Mouse (Mus musculus) small intestine, adult 2 months (tissue): ENCODE results near the gene Atp8b3. TPM values are rescaled to one million over a fixed set of nuclear protein-coding genes. Genes with fewer than 3 reads are reported as not detected.
A peak's percentile ranks its signal among the peaks of the same experiment; 100 is the strongest.

Experiments used
- H3K27ac ChIP-seq: fragments of 200-500 bp; 2 replicates; pipeline ENCODE4 v1.5.1; 2012; ENCODE audit warnings: low read depth, low read length, control low read depth, inconsistent platforms; ENCODE audit not compliant: insufficient read depth
- H3K27me3 ChIP-seq: fragments of 200-500 bp; 2 replicates; pipeline ENCODE4 v1.6.1; 2012; ENCODE audit warnings: mild to moderate bottlenecking, moderate library complexity, low read length, inconsistent platforms; ENCODE audit not compliant: control insufficient read depth, insufficient read depth
- H3K36me3 ChIP-seq: fragments of 200-500 bp; 2 replicates; pipeline ENCODE4 v1.6.1; 2012; ENCODE audit warnings: mild to moderate bottlenecking, low read length, control low read depth, inconsistent platforms; ENCODE audit not compliant: control insufficient read depth, insufficient read depth
- H3K4me1 ChIP-seq: fragments of 200-500 bp; 2 replicates; pipeline ENCODE4 v1.6.1; 2012; ENCODE audit warnings: low read length, inconsistent platforms, mixed read lengths; ENCODE audit not compliant: control insufficient read depth, insufficient read depth, insufficient read length
- H3K4me3 ChIP-seq: fragments of 200-500 bp; 2 replicates; pipeline ENCODE4 v1.5.1; 2012; ENCODE audit warnings: low read depth, mild to moderate bottlenecking, control low read depth, inconsistent platforms, low read length, moderate library complexity
- CTCF ChIP-seq: fragments of 200-500 bp; IDR thresholded peaks from 2 replicates; pipeline ENCODE4 v1.5.1; 2012; ENCODE audit warnings: low read depth, mild to moderate bottlenecking, control low read depth, inconsistent platforms, low read length, moderate library complexity, mixed read lengths; ENCODE audit not compliant: insufficient replicate concordance, insufficient read length; ENCODE audit errors: extremely low read depth
- POLR2A ChIP-seq: fragments of 200-500 bp; IDR thresholded peaks from 2 replicates; pipeline ENCODE4 v1.6.1; 2012; ENCODE audit warnings: low read depth, mild to moderate bottlenecking, control low read depth, inconsistent platforms, low read length, moderate library complexity
- WGBS: fragments of 180-500 bp; shearing (Covaris S2); methylation state at CpG from one replicate; pipeline ENCODE4 v1.1.7; 2018; 5-methylcytosine and 5-hydroxymethylcytosine counted together
- polyA plus RNA-seq: library from polyadenylated mRNA; depleted of rRNA; stranded (reverse); fragments of >200 nt; gene quantifications from 2 replicates; pipeline ENCODE4 v1.2.3, GENCODE M21; 2012

The Atp8b3 gene
- polyA plus RNA-seq, 1 experiment: not detected

DNA sequence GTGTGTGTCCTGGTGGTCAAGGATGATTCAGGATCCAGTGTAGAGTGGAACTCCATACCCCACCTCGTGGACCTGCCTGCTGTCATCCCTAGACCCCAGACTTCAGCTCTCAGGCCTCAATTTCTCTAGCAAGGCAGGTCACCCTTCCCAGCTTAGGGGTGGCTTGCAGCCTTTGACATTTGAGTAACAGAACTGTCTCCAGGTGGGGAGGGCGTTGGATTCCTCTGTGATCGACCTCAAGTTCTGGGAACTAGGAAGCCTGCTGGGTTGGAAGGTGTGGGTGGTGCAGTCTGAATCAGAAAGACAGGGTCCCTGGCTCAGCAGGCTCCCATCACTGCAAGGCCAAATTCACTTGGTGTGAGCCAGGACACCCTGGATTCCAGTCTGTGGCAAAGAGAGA is 36.0 kb upstream of the Atp8b3 start:
- TF ChIP-seq CTCF (no peak), POLR2A (no peak)
- Histone ChIP-seq H3K27ac (no peak overlapping the region), H3K36me3 (no peaks in the 10 kb centered on the region), H3K4me1 (peaks cover 32% of the 10 kb centered on the region), H3K4me3 (no peak overlapping the region), H3K27me3 (no peaks in the 10 kb centered on the region)
- 75% methylated on average over 3 of the region's 3 CpGs for WGBS

DNA sequence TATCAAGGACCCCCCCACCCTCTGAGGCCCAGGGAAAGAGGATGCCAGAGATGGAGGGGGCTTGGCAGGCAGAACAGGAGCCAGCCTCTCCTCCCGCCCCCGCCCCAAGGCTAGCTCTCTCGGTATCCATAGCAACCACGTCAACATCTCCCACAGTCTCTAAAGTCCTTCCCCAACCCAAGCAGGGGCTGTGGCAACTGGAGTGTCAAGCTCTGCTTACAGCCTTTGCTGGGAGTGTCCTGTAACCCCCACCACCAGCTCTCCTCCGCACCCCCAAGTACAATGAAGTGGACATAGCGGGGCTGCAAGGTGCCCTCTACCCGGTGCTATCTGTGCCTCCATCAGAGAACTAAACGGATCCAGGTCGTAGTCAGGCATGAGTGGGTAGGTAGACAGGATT is 35.0 kb upstream of the Atp8b3 start:
- no peaks in the 10 kb centered on the region for H3K36me3 ChIP-seq
- no peak for TF ChIP-seq POLR2A
- no peak for TF ChIP-seq CTCF
- H3K4me3 ChIP-seq: no peak overlapping the region
- peaks cover 30% of the 10 kb centered on the region for H3K4me1 ChIP-seq
- H3K27ac ChIP-seq: no peak overlapping the region
- WGBS: 74% methylated on average over 9 of the region's 9 CpGs
- H3K27me3 ChIP-seq: no peaks in the 10 kb centered on the region

DNA sequence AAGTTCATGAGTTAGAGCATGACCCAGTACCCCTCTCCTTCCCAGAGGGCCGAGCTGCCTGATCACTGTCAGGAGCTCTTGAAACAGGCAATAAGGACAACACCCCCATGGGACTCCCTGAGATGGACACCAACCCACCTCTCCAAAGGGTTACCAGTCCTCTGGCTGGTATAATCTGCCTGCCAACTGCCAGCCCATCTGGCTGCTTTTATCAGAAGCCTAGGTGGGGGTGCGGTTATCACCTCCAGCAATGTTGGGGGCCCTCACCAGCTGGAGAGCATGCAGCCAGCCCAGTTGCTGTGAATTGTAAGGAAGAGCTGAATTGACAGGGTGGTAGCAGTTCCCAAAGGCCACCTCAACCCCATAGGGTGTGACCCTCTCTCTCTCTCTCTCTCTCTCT is 33.6 kb upstream of the Atp8b3 start:
- WGBS: 70% methylated on average over 2 of the region's 2 CpGs
- H3K36me3 ChIP-seq: no peaks in the 10 kb centered on the region
- no peak overlapping the region for H3K27ac ChIP-seq
- TF ChIP-seq CTCF (no peak), POLR2A (no peak)
- no peaks in the 10 kb centered on the region for H3K27me3 ChIP-seq
- H3K4me1 ChIP-seq: peaks cover 30% of the 10 kb centered on the region
- no peak overlapping the region for H3K4me3 ChIP-seq

- no peaks in the 10 kb centered on the region for H3K36me3 ChIP-seq
- 0 out of 2 replicates have a peak overlapping the region, but pooled peaks have one; percentile 2 for H3K4me3 ChIP-seq
- peaks cover 30% of the 10 kb centered on the region for H3K4me1 ChIP-seq
- H3K27me3 ChIP-seq: no peaks in the 10 kb centered on the region
- no peak overlapping the region for H3K27ac ChIP-seq
- TF ChIP-seq POLR2A (no peak), CTCF (no peak)
- 49% methylated on average over 30 of the region's 30 CpGs for WGBS
Observed at GRCm38 (mm10) chr10:80570871-80571836, 32.2 kb upstream of the Atp8b3 start.

DNA sequence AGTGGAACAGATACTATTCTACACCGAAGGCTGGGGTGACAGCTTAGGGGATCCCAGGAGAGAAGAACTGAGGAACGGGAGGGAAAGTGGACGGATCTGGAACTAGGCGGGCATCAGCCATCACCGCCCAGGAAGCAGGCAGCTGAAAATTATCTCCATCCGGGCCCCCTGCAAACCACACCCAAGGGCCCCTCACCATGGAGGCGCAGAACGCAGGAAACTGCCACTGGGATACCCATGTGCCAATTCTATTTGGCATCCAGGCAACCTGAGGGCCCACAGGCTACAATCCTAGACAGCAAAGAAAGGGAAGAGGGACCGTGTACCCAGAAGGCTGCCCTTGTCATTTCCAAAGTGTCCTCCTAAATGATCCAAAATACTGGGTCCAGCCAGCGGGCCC is 31.5 kb upstream of the Atp8b3 start:
- WGBS: 84% methylated on average over 10 of the region's 10 CpGs
- Histone ChIP-seq H3K4me1 (peaks cover 25% of the 10 kb centered on the region), H3K36me3 (no peaks in the 10 kb centered on the region), H3K27ac (no peak overlapping the region), H3K4me3 (no peak overlapping the region), H3K27me3 (no peaks in the 10 kb centered on the region)
- no peak for TF ChIP-seq CTCF
- no peak for TF ChIP-seq POLR2A

GRCm38 (mm10) chr10:80569664-80570066 is 30.7 kb upstream of the Atp8b3 start:
- Histone ChIP-seq H3K4me3 (peak overlapping the region; percentile 56), H3K27ac (peak overlapping the region; percentile 51)

GRCm38 (mm10) chr10:80568876-80569275 is 30.0 kb upstream of the Atp8b3 start:
- 96% methylated on average over 29 of the region's 29 CpGs for WGBS
- Histone ChIP-seq H3K4me3 (no peak overlapping the region), H3K27ac (no peak overlapping the region), H3K36me3 (no peaks in the 10 kb centered on the region), H3K27me3 (no peaks in the 10 kb centered on the region), H3K4me1 (peaks cover 25% of the 10 kb centered on the region)
- TF ChIP-seq POLR2A (no peak), CTCF (no peak)

More at GRCm38 (mm10) chr10:80569664-80570066, 30.7 kb upstream of the Atp8b3 start:
- TF ChIP-seq POLR2A (no peak), CTCF (no peak)
- Histone ChIP-seq H3K27me3 (no peaks in the 10 kb centered on the region), H3K36me3 (no peaks in the 10 kb centered on the region), H3K4me1 (peaks cover 25% of the 10 kb centered on the region)
- 12% methylated on average over 10 of the region's 10 CpGs for WGBS
